Mouse (Mus musculus): Measurements from ENCODE around the gene Thoc5. TPM values are rescaled to one million over a fixed set of nuclear protein-coding genes. Genes with fewer than 3 reads are reported as not detected.

Thoc5 gene
- 10 to 100 TPM; 17.4 to 18.5 TPM for total RNA-seq (2023)

DNA sequence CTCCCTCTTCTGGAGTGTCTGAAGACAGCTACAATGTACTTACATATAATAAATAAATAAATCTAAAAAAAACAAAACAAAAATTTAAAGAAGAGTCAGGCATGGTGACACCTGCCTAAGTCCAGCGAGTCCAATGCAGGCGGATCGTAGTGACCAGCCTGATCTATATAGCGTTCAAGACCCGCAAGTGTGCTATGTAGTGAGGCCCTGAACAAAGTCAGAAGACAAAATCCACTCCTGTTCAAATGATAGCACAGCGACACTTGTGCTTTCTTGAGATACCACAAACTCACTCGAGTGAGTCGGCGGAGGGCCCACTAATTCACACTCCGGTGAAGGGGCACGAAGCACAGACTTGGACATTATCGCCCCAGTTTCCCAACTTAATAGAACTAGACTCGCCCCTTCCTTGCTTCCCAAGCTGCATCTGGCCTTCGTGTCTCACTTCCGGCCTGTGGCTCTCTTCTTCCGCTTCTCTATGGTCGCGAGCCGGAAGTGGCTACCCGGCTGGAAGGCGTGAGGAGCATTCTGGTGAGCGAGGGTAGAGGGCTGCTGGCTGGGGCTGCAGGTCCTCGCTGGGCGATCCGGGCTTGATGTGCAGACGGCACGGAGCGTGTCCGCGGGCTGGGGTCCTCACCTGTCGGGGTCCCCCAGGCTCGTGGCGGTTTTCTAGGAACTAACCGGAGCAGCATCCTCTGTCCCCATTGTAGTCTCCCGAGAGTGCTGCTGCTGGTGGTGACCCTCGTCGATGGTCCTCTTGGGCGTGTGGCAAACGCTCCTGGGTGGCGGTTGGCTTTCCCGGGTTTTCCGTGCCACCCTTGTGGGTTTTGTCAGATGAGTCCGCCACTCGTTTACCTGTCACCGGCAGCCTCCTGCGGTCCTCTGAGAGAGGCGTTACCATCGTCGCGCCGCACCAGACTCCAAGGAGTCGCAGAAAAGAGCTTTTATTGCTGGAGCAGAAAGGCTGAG lies at the start of gene Thoc5:
Thoc5 (plus strand) TSS at position 473 of the 969 bp plus-strand sequence.

DNA sequence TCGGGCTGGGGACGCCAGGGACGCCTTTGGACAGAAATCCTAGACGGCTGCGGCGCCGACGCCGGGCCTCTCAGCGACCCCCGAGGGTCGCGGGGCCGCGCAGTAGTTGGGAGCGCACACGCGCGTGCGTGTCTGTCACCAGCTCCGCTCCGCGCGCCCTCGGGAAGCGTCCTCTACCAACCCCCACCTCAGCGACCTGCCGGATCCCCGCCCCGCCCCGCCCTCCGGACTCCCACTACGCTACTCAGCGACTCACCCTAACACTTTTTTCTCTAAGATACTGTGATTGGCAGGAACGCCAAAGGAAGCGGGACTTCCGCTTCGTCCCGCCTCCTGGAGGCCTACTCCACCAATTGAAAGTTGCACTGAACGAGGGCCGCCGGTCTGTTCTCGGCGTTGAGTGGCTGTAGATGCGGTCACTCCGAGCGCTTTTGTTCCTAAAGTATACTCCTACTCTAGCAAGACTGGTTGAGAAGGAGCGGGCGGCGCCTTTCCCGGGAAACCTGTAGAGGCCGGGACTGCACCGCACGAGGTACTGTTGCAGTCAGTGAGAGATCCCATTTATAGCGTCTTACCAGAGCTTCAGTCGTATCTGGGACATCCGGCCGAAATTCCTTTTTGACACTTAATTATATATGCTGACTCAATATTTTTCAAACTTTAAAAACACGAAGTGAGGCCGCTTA lies 45.7 kb upstream of the Thoc5 start, which contains the start of gene Nf2:
Nf2 (minus strand) TSS at position 279 of the 686 bp plus-strand sequence.

DNA sequence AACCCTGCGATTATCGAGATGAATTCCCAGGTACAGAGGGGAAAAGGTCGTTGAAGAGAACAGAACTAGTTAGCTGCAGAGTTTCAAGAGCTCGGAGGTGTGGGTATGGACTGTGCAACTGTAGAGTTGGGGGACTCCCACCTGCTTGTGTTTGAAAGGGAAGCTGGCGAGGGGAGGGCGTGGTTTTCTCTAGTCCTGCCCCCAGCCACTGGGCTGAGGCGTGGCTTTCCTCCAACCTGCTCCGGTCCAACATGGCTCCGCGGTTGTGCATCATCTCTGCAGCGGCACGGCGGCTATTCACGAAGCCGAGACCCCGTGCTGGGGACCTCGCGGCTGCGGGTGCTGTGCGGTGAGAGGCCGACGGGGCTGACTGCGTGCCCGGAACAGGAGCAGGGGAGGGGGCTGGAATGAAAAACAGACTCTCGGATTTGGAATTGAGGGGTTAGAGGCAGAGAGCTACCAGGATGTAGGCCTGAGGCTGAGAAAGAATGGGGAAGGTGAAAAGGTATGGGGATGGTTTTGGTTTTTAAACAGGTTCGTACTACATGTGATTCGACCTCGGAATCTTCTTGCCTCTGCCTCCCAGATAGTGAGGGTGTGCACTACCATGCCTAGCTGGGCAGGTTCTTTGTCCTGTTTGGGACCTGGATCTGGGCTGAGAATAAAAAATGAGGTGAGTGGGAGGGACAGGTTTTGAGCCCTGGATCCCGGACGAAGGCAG lies 21.2 kb upstream of the Thoc5 start, which contains the start of gene Nipsnap1:
Nipsnap1 (plus strand) TSS at position 197 of the 721 bp plus-strand sequence.

DNA sequence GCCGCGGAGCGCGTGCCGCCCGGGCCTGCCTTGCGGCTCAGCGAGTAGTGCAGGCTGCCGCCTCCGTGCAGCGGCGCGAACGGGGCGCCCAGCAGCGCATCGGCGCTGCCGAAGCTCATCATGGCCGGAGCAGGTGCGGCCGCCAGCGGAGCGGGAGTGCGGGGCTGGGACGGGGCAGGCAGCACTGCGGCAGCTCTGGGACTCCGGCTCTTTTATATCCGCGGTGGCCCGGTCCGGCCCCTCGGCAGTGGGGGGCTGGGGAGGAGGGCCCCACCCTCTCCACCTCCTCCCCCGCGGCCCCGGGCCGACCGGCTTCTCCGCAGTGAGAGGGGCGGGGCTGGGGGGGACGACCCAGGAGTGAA lies 52.7 kb downstream of the Thoc5 start, which contains the start of gene Nefh:
Nefh (minus strand) TSS at position 252 of the 362 bp plus-strand sequence.

Other genes with a start within 250 kb of the Thoc5 start
- 100 to 1,000 TPM; 134 to 138 TPM for gene Uqcr10, start 191.0 kb upstream of the Thoc5 start, total RNA-seq (2023)
- gene Zmat5, start 190.6 kb upstream of the Thoc5 start, total RNA-seq (2023) = 10 to 100 TPM; 18.7 to 22.0 TPM
- gene Cabp7, start 148.5 kb upstream of the Thoc5 start, total RNA-seq (2023) = not detected
- 10 to 100 TPM; 21.4 to 24.7 TPM for gene Nf2, start 45.8 kb upstream of the Thoc5 start, total RNA-seq (2023)
- gene Nipsnap1, start 21.4 kb upstream of the Thoc5 start, total RNA-seq (2023) = 1 to 10 TPM; 2.8 to 2.9 TPM
- under 1 TPM; 0.09 to 0.31 TPM for gene Nefh, start 52.7 kb downstream of the Thoc5 start, total RNA-seq (2023)
- 10 to 100 TPM; 42.7 to 60.1 TPM for gene Ap1b1, start 91.5 kb downstream of the Thoc5 start, total RNA-seq (2023)
- under 1 TPM; 0.51 to 0.81 TPM for gene Rasl10a, start 162.8 kb downstream of the Thoc5 start, total RNA-seq (2023)
- 1 to 10 TPM; 3.4 to 3.8 TPM for gene Gas2l1, start 170.0 kb downstream of the Thoc5 start, total RNA-seq (2023)
- gene Rhbdd3, start 203.6 kb downstream of the Thoc5 start, total RNA-seq (2023) = 1 to 10 TPM; 7.1 to 7.8 TPM
- gene Ewsr1, start 203.9 kb downstream of the Thoc5 start, total RNA-seq (2023) = 100 to 1,000 TPM; 312 to 319 TPM

All from neutrophil, adult 83 days (primary cell).